Mouse (Mus musculus): ENCODE data around the gene Ankrd9.

Gene Ankrd9

DNA sequence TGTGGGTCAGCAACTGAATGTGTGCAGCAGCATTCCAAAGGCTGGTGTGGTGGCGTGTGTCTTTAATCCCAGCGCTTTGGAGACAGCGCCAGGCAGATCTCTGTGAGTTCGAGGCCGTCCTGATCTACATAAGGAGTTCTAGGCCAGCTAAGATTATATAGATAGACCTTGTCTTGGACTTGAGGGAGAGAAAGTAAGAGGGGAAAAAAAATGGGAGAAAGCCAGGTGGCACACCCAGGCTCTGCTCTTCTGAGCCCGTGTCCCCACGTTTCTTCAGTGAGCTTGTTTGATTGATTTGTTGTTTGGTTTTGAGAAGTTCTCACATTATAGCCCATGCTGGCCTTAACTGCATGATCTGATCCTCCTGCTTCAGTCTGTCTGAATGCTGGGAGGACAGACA, 11.7 kb upstream of the Ankrd9 start:
- no peak for DNase-seq (ENCODE audit: extremely low spot score, low read depth, low spot score)

DNA sequence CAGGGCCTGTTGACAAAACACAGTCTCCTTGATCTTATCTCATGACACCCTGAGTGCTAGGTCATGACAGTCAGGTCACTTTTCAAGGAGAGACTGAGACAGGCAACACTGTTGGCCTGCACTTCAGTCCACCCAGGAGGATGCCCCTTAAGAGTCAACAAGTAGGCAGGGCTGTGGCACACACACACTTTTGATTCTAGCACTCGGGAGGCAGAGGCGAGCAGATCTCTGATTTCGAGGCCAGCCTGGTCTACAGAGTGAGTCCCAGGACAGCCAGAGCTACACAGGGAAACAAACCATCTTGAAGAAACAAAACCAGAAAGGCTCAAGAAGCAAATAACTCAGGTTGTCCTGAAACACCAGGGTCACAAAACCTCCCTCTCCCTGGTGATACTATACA, 10.6 kb upstream of the Ankrd9 start:
- DNase-seq (ENCODE audit: extremely low spot score, low read depth, low spot score) = no peak

DNA sequence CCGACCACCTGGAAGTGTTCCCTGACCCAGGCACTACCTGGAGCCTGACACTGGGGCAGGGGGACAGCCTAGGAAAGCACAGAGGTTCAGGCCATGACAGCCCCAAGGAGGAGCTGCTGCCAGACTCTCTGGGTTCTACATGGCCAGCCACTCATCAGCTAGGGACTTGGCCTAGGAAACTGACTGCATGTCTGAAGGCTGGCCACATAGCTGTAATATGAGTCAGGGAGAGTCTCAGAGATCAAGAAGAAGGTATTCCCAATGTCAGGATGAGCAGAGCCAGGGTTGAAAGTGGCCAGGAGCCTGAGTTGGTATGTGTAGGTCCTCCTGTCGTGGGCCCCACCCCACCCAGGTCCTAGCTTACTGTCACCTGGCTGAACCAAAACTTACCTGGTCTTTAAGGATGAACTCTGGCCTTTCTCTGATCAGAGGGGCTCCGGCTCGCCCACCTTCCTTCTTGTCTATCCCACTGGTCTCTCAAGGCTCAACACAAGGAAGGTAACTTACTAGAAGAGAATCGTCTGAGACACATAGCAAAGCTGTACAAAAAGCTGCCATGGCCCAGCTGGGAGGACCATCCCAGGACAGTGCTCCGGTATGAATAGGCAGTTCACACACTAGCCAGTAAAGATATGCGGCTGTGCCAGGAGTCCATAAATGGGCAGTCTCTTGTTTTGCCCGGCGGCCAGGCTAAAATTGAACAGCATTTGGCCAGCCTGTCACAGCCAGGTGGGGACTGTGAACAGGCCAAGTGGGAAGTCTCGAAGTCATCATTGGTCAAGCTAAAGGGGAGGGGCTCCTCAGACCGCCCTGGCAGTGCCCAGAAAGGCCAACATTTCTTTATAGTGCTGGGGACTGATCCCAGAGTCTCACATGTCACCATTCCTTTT, 7.9 kb upstream of the Ankrd9 start:
- no peak for DNase-seq (ENCODE audit: extremely low spot score, low read depth, low spot score)

DNA sequence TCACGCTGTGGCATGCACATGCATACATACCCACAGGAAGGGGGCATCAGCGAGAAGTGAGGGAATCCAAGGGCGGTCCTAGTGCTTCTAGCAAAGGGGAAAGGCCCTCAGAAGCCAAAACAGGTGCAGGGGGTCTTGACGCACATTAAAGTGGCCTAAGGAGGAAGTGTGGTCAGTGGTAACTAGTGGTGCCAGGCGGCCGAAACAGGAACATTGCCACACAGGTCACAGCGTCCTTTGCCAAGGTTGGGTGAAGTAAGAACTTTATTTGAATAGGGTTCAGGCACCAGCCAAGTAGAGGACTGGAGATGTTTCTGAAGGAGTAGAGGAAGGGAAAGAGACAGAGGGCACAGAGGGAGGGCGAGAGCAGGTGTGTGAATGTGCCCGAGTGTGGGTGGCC, 6.3 kb upstream of the Ankrd9 start:
- DNase-seq (ENCODE audit: extremely low spot score, low read depth, low spot score) = no peak

DNA sequence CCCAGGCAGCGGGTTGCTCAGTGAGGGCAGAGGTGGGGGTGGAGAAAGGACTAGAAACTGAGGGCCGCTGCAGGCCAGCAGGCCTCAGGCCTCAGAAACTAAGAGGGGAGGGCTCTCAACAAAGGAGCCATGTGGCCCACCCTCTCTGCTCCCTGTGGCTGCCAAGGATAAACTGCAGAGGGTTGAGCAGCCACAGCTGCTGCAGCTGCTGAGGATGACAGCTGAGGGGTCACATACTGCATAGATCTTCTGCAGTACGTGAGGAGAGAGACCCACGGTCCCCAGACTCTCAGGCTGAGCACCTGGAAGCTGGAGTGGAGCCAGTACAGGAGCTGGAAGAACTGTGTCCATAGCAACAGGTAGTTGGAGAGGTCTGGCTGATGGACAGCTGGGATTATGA, 5.8 kb upstream of the Ankrd9 start:
- DNase-seq (ENCODE audit: extremely low spot score, low read depth, low spot score) = no peak

DNA sequence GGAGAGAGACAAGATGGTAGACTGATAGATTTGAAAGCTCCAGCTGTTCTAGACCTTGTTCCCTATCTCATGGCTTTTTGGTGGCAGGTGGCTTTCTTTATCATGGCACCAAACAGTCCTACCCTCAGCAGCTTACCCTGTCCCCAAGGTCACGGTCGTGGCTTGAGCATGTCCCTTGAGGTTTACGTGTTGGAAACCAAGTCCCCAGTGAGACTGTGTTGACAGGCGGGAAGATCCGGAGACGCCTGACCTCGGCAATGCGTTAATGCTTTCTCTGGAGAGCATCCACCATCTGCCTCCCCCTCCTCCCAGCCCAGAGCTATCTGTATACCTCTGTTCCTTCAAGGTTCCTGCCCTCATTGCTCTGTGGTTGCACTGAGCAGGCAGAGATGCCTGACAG, 4.9 kb upstream of the Ankrd9 start:
- no peak for DNase-seq (ENCODE audit: extremely low spot score, low read depth, low spot score)

DNA sequence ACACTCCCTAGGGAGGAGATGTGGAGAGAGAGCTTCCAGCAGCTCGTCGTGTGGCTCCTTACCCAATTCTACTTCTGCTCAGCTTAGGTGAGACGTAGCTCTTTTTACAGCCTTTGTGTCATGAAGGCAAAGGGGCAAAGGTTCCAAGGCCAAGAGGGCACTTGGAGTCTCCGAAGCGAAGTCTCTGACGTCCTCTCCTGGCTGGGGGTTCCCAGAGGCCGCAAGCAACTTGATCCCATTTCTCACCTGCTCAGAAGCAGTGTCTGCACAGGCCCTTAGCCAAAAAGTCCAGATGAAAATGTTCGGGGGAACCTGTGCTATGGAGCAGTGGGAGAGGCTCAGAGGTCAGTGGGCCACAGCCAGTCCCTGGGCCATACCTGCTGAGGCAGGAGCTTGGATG, 4.2 kb upstream of the Ankrd9 start:
- DNase-seq (ENCODE audit: extremely low spot score, low read depth, low spot score) = no peak

DNA sequence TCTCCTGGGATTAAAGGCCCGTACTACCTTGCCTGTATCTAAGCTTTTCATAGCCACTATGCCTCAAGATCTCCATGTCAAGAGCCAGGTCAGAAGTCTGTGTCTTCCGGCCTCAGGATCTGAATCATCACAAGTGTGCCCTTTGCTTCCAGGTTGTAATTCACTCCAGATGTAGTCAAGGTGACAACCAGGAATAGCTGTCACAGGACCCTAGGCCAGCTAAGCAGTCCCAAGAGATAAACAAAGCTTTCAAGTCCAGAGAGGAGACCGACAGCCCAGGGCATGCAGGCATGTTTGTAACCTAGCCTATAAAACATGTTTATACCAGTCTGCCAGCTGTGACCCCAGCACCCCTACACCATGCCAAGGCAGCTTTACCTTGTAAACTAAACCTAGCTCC, 2.9 kb upstream of the Ankrd9 start:
- DNase-seq (ENCODE audit: extremely low spot score, low read depth, low spot score) = no peak

DNA sequence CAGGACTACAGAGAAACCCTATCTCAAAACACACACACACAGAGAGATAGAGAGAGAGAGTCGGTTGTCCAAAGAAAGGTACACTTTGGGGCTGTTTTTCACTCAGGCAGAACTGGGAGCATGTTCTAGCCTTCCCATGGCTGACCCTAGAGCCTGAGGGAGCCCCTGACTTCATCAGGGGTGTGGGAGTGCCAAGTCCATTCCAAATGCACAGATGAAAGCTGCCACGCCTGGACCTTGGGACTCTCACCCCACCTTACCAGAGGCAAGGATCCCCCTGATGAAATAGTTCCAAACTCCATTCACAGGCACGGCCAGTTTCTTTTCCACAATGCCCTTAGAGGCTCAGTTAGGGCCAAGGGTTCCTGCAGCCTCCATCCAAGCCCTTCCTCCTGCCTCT, 968 bp upstream of the Ankrd9 start:
- no peak for DNase-seq (ENCODE audit: extremely low spot score, low read depth, low spot score)

DNA sequence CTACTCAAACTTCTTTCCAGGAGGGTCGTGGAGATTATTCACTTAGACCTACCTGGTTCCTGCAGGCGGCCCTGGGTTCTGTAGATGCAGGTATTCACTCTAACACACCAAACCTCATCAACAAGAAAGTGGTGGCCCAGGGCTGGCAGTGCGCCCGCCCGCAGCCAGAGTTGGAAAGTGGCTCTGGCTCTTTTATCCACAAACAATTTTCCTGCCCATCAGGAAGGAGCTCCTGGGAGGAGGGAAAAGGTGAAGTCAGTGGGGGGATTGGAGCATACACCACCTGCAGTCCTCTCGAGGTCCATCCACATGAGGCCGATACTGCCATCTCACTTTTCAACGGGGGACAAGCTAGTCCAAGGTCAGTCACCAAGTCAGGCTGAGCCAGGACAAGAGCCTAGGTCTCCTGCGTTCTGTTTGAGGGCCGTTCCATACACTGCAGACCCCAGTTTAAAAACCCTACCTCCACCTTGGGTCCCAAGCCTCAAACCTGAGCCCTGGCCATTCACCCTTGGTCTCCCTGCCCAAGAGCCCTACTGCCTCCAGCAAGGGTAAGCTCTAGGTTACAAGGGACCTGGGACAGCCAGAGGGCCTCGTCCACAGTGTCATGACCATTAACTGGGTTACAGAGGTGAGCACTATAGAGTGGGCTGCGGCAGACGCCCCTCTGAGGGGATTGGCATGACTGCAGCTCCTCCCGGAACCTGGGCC, 789 bp downstream of the Ankrd9 start:
- DNase-seq (ENCODE audit: extremely low spot score, low read depth, low spot score) = no peak

DNA sequence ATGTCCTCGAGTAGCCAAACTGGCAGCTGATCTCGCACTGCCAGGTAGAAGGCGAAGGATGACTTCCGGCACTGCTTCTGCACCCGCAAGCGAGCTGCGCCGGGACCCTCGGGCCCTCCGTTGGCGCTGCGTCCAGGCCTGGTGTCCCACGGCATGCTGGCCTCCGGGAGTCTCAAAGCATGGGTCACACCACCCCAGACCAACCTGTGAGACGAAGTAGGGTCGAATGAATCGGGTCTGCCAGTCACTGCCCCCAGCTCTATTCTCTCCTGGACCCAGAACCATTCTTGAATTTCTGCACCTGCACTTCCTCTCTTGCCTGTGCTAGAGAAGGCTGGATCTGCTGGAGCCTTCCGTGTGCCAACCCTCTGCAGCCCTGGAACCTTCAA, 1.5 kb downstream of the Ankrd9 start:
- no peak for DNase-seq (ENCODE audit: extremely low spot score, low read depth, low spot score)

DNA sequence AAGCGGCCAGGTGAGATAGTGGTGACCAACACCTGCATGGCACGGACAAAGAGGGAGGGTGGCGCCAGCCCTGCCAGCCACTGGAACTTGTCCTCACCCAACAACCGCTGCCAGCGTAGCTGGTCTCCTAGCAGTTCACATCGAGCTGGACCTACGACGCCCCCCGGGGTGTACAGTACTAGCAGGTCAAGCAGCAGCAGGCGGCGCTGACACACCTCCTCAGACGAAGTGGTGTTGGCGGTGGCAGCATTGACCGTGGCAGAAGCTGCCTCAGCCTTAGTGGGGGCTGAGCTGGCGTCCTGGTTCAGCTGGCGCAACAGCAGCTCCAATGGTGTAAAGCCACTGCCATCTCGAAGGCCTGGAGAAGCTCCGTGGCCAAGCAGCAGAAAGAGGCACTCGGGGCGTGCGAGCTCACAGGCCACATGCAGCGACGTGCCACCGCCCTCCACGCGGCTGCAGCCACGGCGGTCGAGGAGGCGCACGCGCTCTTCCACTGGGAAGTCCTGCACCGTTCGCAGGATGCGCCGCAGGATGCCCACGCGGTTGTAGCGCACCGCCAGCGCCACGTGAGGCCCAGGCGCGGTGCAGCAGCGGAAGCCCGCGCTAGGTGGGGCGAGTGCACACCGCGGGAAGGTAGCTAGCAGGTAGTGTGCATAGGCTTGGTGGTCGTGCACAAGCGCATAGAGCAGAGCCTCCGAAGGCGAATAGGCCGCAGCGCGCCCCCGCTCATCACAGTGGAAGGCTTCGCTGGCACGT, 2.1 kb downstream of the Ankrd9 start:
- no peak for DNase-seq (ENCODE audit: extremely low spot score, low read depth, low spot score)

DNA sequence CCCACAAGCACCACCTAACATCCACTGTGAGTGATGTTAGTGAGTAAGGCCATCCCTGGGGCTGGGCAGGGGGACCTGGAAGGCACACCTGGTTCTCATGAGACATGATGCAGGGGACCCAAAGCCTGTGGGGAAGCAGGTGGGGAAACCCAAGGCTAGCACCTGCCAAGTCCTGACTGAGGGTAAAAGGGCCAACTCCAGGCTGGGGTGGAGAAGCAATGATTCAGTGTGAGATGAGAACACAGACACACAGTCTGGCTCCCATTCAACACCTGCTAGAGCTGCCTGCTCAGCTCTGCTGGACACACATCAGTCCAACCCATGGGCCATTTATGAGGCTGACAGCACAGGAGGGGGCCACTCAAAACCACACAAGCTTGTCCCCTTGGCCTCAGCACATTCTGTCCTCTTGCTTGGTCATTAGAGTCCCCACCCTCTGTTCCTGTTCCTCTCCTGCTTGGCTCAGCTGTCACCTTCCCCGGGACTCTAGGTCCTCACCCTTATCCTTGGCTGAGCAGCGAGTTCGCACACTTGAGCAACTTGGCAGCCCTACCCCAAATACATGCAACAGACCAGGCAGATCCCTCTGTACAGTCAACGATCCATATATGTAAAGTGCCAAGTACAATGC, 2.9 kb downstream of the Ankrd9 start:
- no peak for DNase-seq (ENCODE audit: extremely low spot score, low read depth, low spot score)

DNA sequence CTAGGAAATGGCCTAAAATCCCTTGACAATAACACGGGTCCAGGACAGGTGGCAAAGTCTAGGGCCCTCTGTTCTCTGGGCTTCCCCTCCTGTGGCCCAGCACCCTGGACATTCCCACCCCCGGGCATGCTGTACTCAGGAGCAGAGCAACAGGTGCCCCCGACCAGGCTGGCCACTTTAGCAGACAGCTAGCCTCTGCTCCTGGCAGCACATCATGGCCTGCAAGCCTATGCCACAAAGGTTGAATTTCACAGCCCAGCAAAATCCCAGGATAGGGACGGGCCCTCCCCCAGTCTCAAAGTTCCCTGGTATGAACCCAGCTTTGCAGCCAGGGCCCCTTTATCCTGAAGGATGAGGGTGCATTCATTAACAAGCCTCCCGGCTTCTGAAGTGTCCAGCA, 3.5 kb downstream of the Ankrd9 start:
- DNase-seq (ENCODE audit: extremely low spot score, low read depth, low spot score) = no peak

DNA sequence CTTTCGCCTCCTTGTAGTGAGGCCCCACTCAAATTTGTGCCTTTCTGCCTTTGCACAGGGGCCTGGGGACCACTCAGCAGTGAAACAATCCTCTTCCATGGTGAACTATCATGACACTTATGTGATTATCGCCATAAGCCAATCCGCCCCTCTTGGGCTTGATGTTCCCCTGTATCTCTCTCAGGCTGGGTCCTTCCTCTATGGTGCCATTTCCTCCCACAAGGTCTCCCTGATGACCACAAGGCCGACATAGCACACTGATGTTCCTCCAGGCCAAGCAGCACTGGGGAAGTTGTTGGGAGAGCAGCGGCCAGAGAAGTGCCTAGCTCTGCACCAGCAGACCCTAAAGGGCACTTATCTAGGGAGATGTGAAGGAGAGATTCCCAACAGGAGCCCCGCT, 4.1 kb downstream of the Ankrd9 start:
- DNase-seq (ENCODE audit: extremely low spot score, low read depth, low spot score) = no peak

DNA sequence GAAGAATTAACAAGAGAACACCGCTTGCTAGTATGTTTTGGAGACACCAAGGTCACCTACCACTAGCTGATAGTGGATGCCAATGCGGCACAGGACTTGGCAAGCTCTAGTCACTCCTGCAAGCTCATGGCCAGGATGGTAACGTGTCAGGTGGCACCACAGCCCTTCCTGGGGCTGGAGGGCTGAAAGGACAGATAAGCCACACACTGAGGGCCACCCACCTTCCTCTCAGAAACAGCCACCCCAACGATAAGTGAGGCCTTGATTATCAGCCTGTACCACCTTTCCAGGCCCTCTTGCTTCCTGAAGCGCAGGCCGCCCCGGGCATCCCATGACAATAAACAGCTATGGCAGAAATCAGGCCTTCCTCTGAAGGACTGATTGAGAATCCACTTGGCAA, 4.5 kb downstream of the Ankrd9 start:
- no peak for DNase-seq (ENCODE audit: extremely low spot score, low read depth, low spot score)

DNA sequence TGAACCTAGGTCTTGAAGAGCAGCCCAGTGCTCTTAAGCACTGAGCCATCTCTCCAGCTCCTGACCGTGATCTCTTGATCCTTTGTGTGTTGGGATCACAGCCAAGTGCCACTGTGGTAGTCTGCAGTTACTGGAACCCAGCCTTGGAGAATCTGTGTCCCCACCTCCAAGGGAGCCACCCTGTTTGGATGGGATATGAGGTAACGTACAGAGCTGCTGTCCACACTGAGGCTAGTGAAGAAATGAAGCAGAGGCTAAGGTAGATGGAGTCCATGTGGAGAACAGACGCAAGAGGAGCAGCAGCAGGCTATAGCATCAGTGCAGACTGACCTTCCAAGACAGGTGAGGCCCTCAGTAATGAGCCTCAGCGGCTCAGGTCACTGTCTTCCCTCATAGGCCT, 5.0 kb downstream of the Ankrd9 start:
- DNase-seq (ENCODE audit: extremely low spot score, low read depth, low spot score) = no peak

DNA sequence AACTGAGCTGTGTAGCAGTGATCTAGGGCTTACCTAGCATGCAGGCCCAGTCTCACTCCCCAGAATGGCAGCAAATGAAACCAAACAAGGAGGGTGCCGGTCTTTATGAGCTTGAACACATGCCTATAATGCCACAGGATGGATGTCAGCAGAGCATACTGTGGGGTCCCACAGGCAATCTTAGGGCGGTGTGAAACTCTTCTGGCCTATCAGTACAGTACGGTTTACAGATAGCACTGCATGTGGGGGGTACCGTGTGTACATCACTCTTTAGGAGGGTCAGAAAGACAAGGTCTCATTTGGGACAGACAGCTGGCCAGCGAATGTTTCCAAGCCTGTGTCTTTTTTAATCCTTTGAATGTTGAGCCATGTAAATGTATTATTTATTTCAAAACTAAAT, 6.9 kb downstream of the Ankrd9 start:
- DNase-seq (ENCODE audit: extremely low spot score, low read depth, low spot score) = no peak

DNA sequence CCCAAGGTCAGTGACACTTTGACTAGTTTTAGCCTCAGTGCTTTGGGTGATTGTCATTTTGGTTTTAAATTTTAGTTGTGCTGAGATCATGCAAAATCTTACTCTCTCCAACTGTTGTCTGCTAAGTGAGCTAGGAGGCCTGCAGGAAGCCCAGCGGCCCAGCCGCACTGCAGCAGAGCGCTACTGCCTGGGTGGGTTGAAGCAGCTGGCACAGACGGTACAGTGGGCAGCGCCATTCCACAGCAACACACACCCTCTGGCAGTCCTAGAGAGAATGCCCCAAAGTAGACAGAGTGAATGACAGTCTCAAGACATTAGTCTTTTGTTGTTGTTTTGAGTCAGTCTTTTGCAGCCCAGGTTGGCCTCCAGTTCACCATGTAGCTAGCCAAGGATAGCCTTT, 8.4 kb downstream of the Ankrd9 start:
- no peak for DNase-seq (ENCODE audit: extremely low spot score, low read depth, low spot score)

DNA sequence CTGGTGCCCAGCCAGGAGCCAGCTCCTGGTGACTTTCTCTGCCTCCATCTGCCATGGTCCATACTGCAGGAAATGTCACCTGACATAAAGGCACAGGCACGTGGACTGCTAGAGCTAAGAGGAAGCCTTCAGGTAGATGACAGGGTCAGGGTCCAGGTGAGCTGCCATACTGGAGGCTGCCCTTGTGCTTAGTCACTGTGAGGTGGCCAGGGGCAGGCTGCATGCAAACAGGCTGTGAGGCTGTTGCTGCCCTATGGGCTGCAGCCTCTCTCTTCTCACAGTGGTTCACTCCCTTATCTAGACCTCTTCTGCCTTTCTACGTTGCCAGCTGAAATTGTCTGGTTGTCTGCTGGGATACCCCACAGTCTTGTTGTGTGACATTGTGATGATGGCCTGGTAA, 11.7 kb downstream of the Ankrd9 start:
- no peak for DNase-seq (ENCODE audit: extremely low spot score, low read depth, low spot score)

DNA sequence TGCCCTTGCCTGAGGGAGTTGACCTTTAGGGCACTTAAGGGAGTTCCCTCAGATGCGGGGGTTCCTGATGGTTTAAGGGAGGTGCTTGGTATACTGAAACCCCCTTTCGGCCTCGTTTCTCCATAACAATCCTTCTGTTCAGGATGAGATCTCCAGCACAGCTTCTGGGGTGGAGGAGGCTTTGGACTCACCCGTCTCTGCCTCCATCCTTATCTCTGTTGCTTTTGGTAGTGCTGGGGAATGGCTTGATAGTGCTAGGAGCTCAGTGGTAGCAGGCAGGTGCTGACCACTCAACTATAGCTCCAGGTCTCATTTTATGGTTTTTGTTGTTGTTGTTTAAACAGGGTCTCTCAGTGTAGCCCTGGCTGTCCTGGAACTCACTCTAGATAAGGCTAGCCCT, 12.8 kb downstream of the Ankrd9 start:
- no peak for DNase-seq (ENCODE audit: extremely low spot score, low read depth, low spot score)
